Mouse (Mus musculus) lung, embryonic 14.5 days (tissue): ENCODE measurements around the gene Dntt. TPM values are rescaled to one million over a fixed set of nuclear protein-coding genes. Genes with fewer than 3 reads are reported as not detected.

Source experiments
- ATAC-seq: fragments of 200-750 bp; cut with Nextera tagmentation; 2 replicates; pipeline ENCODE4 v1.8.0; 2017; ENCODE audit warnings: mild to moderate bottlenecking, moderate TSS enrichment, moderate library complexity; ENCODE audit not compliant: insufficient read depth
- DNase-seq: peaks from one replicate; pipeline ENCODE4 v3.0.0-alpha.2; 2015
- H3K27ac ChIP-seq: fragments of 300-500 bp; sonication (generic); 2 replicates; pipeline ENCODE4 v1.5.1; 2014; ENCODE audit warnings: low read depth, mild to moderate bottlenecking, moderate library complexity
- H3K27me3 ChIP-seq: fragments of 300-500 bp; sonication (generic); 2 replicates; pipeline ENCODE4 v1.6.1; 2014; ENCODE audit warnings: low read length, control low read depth; ENCODE audit not compliant: insufficient read depth
- H3K36me3 ChIP-seq: fragments of 300-500 bp; sonication (generic); 2 replicates; pipeline ENCODE4 v1.6.1; 2014; ENCODE audit warnings: control low read depth; ENCODE audit not compliant: insufficient read depth
- H3K4me1 ChIP-seq: fragments of 300-500 bp; sonication (generic); 2 replicates; pipeline ENCODE4 v1.6.1; 2014; ENCODE audit warnings: antibody characterized with exemption, control low read depth; ENCODE audit not compliant: insufficient read depth
- H3K4me2 ChIP-seq: fragments of 300-500 bp; sonication (generic); 2 replicates; pipeline ENCODE4 v1.6.1; 2014; ENCODE audit warnings: mild to moderate bottlenecking
- H3K4me3 ChIP-seq: fragments of 300-500 bp; sonication (generic); 2 replicates; pipeline ENCODE4 v1.5.1; 2014; ENCODE audit warnings: low read depth, low read length
- H3K9ac ChIP-seq: fragments of 300-500 bp; sonication (generic); 2 replicates; pipeline ENCODE4 v1.6.1; 2014
- H3K9me3 ChIP-seq: fragments of 300-500 bp; sonication (generic); 2 replicates; pipeline ENCODE4 v1.6.1; 2016; ENCODE audit warnings: low read depth, low read length, control low read depth
- CTCF ChIP-seq: IDR thresholded peaks from 2 replicates; pipeline ENCODE4 v1.5.1; 2016; ENCODE audit warnings: antibody characterized with exemption, low read depth
- WGBS: fragments of 180-500 bp; shearing (Covaris S2); extraction: QIAGEN DNeasy Blood & Tissue Kit; methylation state at CpG from one replicate; pipeline ENCODE4 v1.1.7; 2014; 5-methylcytosine and 5-hydroxymethylcytosine counted together
- polyA plus RNA-seq: library from polyadenylated mRNA; unstranded; fragments of >200 nt; fragmentation: Nextera tagmentation; extraction: Ambion mirVana; gene quantifications from 2 replicates; pipeline ENCODE4 v1.2.1, GENCODE M21; 2014

The Dntt gene
- polyA plus RNA-seq, 1 experiment from 2014 or later: 0.18 TPM

DNA sequence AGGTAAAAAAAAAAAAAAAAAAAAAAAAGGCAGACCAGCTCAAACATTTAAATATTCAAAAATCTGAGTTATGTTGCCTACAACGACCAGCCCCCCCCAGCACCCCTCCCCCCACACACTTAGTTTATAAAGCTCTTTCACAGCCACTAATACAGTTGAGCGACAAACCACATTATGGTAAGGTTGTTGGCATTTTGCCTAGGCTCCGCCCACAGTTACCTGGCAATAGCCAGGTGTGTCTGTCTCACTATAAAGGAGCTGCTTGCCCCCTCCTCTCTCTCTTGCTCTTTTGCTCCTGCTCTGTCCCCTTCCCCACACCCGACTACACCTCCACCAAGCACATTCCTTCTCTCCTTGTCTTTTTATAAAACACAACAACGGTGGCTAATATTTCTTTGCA lies 17.4 kb upstream of the Dntt start:
- 24% methylated on average over 5 of the region's 5 CpGs for WGBS
- Histone ChIP-seq H3K27ac (no peak overlapping the region), H3K4me2 (no peak overlapping the region), H3K36me3 (no peaks in the 10 kb centered on the region), H3K9me3 (no peaks in the 10 kb centered on the region), H3K27me3 (no peaks in the 10 kb centered on the region), H3K9ac (no peak overlapping the region), H3K4me3 (no peak overlapping the region), H3K4me1 (no peaks in the 10 kb centered on the region)
- TF ChIP-seq CTCF: no peak
- DNase-seq (peak; percentile 61), ATAC-seq (no peak)

DNA sequence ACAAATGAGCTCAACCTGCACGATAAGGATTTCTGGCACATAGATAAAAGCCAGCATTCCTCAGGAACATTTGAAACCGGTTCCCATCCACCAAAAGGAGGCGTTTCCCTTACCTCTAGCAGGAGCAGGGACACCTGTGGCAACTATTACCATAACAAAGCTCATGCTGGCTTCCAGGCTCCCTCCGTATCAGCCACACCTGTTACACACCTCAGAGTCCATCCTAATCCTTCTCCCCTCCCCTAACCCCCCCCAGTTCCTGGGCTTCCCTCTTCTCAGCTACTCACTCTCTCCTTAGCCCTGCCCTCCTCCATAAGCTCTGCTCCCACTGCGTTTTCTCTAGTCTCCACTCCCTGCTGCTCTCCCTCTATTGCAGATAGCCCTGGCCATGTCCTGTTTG lies 15.5 kb upstream of the Dntt start:
- no peak for TF ChIP-seq CTCF
- H3K4me1 ChIP-seq: no peaks in the 10 kb centered on the region
- peak; percentile 54 for ATAC-seq
- no peak overlapping the region for H3K4me2 ChIP-seq
- H3K4me3 ChIP-seq: no peak overlapping the region
- no peak overlapping the region for H3K9ac ChIP-seq
- 0% methylated on average over 5 of the region's 5 CpGs for WGBS
- no peaks in the 10 kb centered on the region for H3K9me3 ChIP-seq
- no peaks in the 10 kb centered on the region for H3K36me3 ChIP-seq
- peak; percentile 41 for DNase-seq
- no peaks in the 10 kb centered on the region for H3K27me3 ChIP-seq
- no peak overlapping the region for H3K27ac ChIP-seq

DNA sequence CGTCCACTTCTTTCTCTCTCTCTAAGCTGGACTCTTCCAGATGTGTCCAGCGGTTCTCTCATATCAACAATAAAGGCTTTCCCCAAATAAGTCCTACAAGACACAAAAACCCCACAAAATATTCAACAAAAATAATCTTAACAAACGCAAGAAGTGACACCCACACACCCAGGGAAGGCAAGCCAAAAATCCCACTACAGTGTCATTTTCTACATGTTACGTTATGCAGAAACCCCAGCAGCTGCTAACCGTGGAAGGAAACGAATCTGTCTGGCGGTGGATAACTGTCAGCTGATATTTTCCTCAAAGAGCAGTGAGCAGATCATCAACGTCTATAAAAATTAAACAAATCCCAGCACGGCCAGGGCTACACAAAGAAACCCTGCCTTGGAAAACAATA lies 15.1 kb upstream of the Dntt start:
- no peak overlapping the region for H3K4me2 ChIP-seq
- no peaks in the 10 kb centered on the region for H3K4me1 ChIP-seq
- H3K27me3 ChIP-seq: no peaks in the 10 kb centered on the region
- H3K4me3 ChIP-seq: no peak overlapping the region
- 11% methylated on average over 9 of the region's 9 CpGs for WGBS
- ATAC-seq (no peak), DNase-seq (no peak)
- no peak overlapping the region for H3K9ac ChIP-seq
- no peak for TF ChIP-seq CTCF
- H3K36me3 ChIP-seq: no peaks in the 10 kb centered on the region
- no peaks in the 10 kb centered on the region for H3K9me3 ChIP-seq
- no peak overlapping the region for H3K27ac ChIP-seq

DNA sequence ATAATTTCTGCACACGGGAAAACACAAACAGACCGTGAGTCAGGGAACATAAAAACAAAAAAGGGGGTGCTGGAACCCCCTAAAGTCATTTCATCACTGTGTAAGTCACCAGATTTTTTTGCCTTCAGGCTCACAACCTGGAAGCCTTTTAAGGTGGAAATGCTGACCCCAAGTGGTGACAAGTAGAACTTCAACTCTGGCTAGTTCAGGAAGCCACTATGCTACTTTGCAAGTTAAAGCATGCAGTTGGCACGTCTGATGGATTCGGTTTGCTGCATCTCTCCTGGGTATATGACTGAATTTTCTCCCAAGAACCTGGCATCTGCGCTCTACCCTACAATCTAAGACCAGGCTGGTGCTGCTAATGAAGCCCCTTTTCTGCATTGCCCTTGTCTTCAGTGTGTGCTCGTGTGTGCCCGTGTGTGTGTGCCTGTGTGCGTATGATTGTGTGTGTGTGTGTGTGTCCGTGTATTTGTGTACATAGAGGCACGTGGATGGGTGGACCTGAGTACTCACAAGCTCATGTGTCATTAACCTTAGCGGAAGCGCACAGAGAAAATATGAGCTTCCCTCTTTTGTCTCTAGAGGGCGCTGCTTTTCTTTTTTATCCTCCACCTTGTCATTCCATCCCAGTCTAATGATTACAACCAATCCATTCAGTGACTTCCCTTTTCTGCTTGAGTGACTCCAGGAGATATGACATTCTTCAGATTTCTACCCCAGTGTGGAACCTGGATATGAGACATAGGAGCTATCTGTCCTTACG lies 12.9 kb upstream of the Dntt start:
- H3K4me3 ChIP-seq: no peak overlapping the region
- no peaks in the 10 kb centered on the region for H3K9me3 ChIP-seq
- DNase-seq (peak; percentile 87), ATAC-seq (no peak)
- TF ChIP-seq CTCF: peak; percentile 87
- H3K4me2 ChIP-seq: peak overlapping the region; percentile 53
- 18% methylated on average over 14 of the region's 14 CpGs for WGBS
- no peak overlapping the region for H3K27ac ChIP-seq
- H3K36me3 ChIP-seq: no peaks in the 10 kb centered on the region
- no peak overlapping the region for H3K9ac ChIP-seq
- H3K4me1 ChIP-seq: no peaks in the 10 kb centered on the region
- no peaks in the 10 kb centered on the region for H3K27me3 ChIP-seq

DNA sequence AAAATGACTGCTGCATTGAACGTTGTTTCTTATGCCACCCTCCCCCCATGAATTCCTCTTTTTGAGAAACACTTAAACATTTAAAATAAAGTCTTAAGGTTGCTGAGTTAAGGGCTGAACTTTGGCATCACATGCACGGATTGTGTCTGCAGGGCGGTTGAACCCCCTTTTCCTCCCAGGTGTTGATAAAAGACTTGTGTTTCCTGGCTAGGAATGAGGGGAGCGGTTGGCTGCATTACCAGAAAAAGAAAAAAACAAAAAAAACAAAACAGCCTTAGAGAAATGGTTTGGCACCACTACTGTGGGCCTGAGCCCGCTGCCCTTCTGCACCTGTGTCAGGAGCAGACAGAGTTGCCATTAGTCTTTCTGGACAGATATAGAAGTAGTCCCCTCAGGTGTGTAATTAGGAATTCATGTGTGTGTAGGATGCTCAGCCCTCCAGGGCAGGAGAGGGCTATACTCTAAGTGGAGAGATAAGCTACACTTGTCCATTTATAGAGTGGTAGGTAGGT lies 9.9 kb upstream of the Dntt start:
- DNase-seq: no peak
- no peak for ATAC-seq
- no peaks in the 10 kb centered on the region for H3K9me3 ChIP-seq
- H3K27ac ChIP-seq: no peak overlapping the region
- no peaks in the 10 kb centered on the region for H3K27me3 ChIP-seq
- no peak overlapping the region for H3K9ac ChIP-seq
- H3K4me3 ChIP-seq: no peak overlapping the region
- WGBS: 69% methylated on average over 5 of the region's 5 CpGs
- H3K4me2 ChIP-seq: no peak overlapping the region
- no peaks in the 10 kb centered on the region for H3K36me3 ChIP-seq
- no peak for TF ChIP-seq CTCF
- no peaks in the 10 kb centered on the region for H3K4me1 ChIP-seq

DNA sequence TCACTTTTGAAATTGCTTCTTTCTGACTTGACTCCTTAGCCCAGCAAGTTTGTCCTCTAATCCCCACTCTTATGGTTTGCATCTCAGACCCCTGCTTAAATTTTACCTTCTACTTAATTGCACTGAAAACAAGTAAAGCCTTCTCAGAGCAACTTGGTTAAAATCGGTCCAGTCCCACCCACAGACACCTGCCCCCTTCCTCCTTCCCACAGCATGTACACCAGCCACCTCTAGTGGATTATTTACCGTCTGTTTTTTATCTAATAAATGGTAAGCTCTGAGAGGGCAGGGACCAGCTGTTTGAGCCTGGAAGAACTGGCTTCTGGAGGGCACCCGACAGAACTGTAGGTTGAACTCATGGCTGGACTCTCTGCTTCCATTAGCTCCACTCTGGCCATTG lies 8.5 kb upstream of the Dntt start:
- Histone ChIP-seq H3K9ac (no peak overlapping the region), H3K27me3 (no peaks in the 10 kb centered on the region), H3K4me1 (no peaks in the 10 kb centered on the region), H3K27ac (no peak overlapping the region), H3K4me3 (no peak overlapping the region), H3K36me3 (no peaks in the 10 kb centered on the region), H3K4me2 (no peak overlapping the region), H3K9me3 (no peaks in the 10 kb centered on the region)
- DNase-seq: no peak
- 51% methylated on average over 3 of the region's 3 CpGs for WGBS
- no peak for ATAC-seq
- TF ChIP-seq CTCF: no peak

DNA sequence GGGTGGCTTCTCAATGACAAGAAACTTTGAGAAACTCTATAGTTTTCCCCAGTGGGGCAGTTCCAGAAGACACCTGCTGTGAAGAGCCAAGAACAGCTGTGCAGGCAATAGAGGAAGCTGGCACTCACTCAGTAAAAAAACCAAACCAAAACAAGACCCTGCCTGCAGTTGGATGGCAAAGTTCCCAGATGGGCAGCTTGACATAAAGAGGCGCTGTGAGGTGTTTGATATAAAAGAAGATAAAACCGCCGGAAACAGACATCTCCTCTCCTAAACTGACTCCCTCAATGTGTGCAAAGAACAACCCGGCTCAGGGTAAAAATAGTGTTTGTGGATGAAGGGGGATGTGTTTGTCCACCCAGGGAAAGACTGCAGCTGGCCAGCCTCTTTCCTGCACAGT lies 6.8 kb upstream of the Dntt start:
- DNase-seq: no peak
- no peak for TF ChIP-seq CTCF
- no peaks in the 10 kb centered on the region for H3K4me1 ChIP-seq
- H3K27ac ChIP-seq: no peak overlapping the region
- no peak for ATAC-seq
- 60% methylated on average over 4 of the region's 4 CpGs for WGBS
- H3K4me2 ChIP-seq: no peak overlapping the region
- H3K4me3 ChIP-seq: no peak overlapping the region
- no peaks in the 10 kb centered on the region for H3K36me3 ChIP-seq
- no peaks in the 10 kb centered on the region for H3K9me3 ChIP-seq
- H3K27me3 ChIP-seq: no peaks in the 10 kb centered on the region
- H3K9ac ChIP-seq: no peak overlapping the region
